Mouse (Mus musculus) testis, adult 2 months (tissue): Measurements from ENCODE around the gene Katnal1. TPM values are rescaled to one million over a fixed set of nuclear protein-coding genes. Genes with fewer than 3 reads are reported as not detected.

Experiments used
- H3K27ac ChIP-seq: fragments of 200-500 bp; 2 replicates; pipeline ENCODE4 v1.5.1; 2012; ENCODE audit warnings: low read depth, low read length; ENCODE audit not compliant: control insufficient read depth, insufficient read depth
- H3K27me3 ChIP-seq: fragments of 200-500 bp; 2 replicates; pipeline ENCODE4 v1.6.1; 2012; ENCODE audit warnings: mild to moderate bottlenecking, low read length, moderate library complexity; ENCODE audit not compliant: control insufficient read depth, insufficient read depth
- H3K36me3 ChIP-seq: fragments of 200-500 bp; 2 replicates; pipeline ENCODE4 v1.6.1; 2012; ENCODE audit warnings: mild to moderate bottlenecking, low read length; ENCODE audit not compliant: control insufficient read depth, insufficient read depth
- H3K4me1 ChIP-seq: fragments of 200-500 bp; 2 replicates; pipeline ENCODE4 v1.6.1; 2012; ENCODE audit warnings: low read length; ENCODE audit not compliant: control insufficient read depth, insufficient read depth
- H3K4me3 ChIP-seq: fragments of 200-500 bp; 2 replicates; pipeline ENCODE4 v1.5.1; 2012; ENCODE audit warnings: low read depth, mild to moderate bottlenecking, low read length, moderate library complexity, mixed read lengths; ENCODE audit not compliant: control insufficient read depth
- CTCF ChIP-seq: fragments of 200-500 bp; IDR thresholded peaks from 2 replicates; pipeline ENCODE4 v1.5.1; 2012; ENCODE audit warnings: low read depth, mild to moderate bottlenecking, inconsistent platforms, low read length, moderate library complexity; ENCODE audit not compliant: control insufficient read depth, insufficient read depth, insufficient replicate concordance
- POLR2A ChIP-seq: fragments of 200-500 bp; IDR thresholded peaks from 2 replicates; pipeline ENCODE4 v1.6.1; 2012; ENCODE audit warnings: low read depth, mild to moderate bottlenecking, inconsistent platforms, low read length, moderate library complexity; ENCODE audit not compliant: control insufficient read depth
- polyA plus RNA-seq: library from polyadenylated mRNA; depleted of rRNA; stranded (reverse); fragments of >200 nt; gene quantifications from 2 replicates; pipeline ENCODE4 v1.2.3, GENCODE M21; 2012

Gene Katnal1
- polyA plus RNA-seq, 1 experiment = 47.1 TPM

DNA sequence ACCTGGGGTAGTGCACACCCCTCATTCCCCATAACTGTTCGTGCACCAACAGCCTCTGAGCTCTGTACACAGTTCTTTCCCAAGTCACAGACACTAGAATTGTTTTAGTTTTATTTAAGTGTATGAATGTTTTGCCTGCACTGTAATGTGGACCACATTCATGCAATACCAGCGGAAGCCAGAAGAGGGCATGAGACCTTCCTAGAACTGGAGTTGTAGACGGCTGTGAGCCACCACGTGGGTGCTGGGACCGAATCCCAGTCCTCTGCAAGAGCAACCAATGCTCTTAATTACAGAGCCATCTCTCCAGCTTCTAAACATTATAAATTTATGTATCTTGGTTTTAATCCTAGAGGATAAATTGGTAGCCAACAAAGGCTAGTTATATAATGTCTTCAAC, 17.7 kb upstream of the Katnal1 start:
- Histone ChIP-seq H3K4me1 (peaks cover 3% of the 10 kb centered on the region), H3K27me3 (no peaks in the 10 kb centered on the region), H3K4me3 (no peak overlapping the region), H3K36me3 (no peaks in the 10 kb centered on the region), H3K27ac (no peak overlapping the region)
- peak; percentile 42; the same call in 1 of the 2 replicates for TF ChIP-seq CTCF
- TF ChIP-seq POLR2A = no peak

DNA sequence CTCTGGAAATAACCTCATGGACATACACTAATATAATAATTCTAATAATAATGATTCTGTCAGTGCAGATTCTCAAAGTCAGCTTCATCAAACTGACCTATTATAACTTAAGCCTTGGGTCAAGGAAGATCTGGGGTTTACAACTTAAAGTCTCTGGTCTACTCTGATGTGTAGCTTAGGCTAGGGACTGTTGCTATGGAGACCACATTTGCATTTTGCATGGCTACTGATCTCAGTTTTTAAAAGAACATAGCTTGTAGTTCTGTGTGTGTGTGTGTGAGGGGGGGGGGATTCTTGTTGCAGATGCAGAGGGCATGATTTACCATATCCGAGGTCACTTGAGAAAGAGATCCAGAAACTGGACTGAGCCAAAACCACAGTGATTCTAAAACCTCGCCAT, 16.6 kb upstream of the Katnal1 start:
- Histone ChIP-seq H3K4me3 (no peak overlapping the region), H3K27ac (no peak overlapping the region), H3K4me1 (peaks cover 3% of the 10 kb centered on the region), H3K27me3 (no peaks in the 10 kb centered on the region), H3K36me3 (no peaks in the 10 kb centered on the region)
- no peak for TF ChIP-seq POLR2A
- TF ChIP-seq CTCF = no peak

GRCm38 (mm10) chr5:148944024-148944423, 14.9 kb upstream of the Katnal1 start:
- H3K27ac ChIP-seq = no peak overlapping the region
- H3K4me3 ChIP-seq = no peak overlapping the region
- H3K27me3 ChIP-seq = no peaks in the 10 kb centered on the region
- H3K4me1 ChIP-seq = no peaks in the 10 kb centered on the region; the same call in 1 of the 2 replicates
- TF ChIP-seq POLR2A (no peak), CTCF (no peak)
- no peaks in the 10 kb centered on the region for H3K36me3 ChIP-seq

GRCm38 (mm10) chr5:148943444-148943843, 14.3 kb upstream of the Katnal1 start:
- Histone ChIP-seq H3K27ac (no peak overlapping the region), H3K4me3 (no peak overlapping the region), H3K4me1 (no peaks in the 10 kb centered on the region; the same call in 1 of the 2 replicates), H3K27me3 (no peaks in the 10 kb centered on the region), H3K36me3 (no peaks in the 10 kb centered on the region)
- no peak for TF ChIP-seq POLR2A
- TF ChIP-seq CTCF = no peak

- Histone ChIP-seq H3K36me3 (no peaks in the 10 kb centered on the region), H3K4me3 (no peak overlapping the region), H3K4me1 (no peaks in the 10 kb centered on the region; the same call in 1 of the 2 replicates), H3K27ac (no peak overlapping the region), H3K27me3 (no peaks in the 10 kb centered on the region)
- TF ChIP-seq CTCF (peak; percentile 36; the same call in 1 of the 2 replicates), POLR2A (no peak)
Measured at GRCm38 (mm10) chr5:148942957-148943356, 13.8 kb upstream of the Katnal1 start.

GRCm38 (mm10) chr5:148942305-148942704, 13.2 kb upstream of the Katnal1 start:
- Histone ChIP-seq H3K4me3 (no peak overlapping the region), H3K4me1 (no peaks in the 10 kb centered on the region; the same call in 1 of the 2 replicates), H3K36me3 (no peaks in the 10 kb centered on the region), H3K27me3 (no peaks in the 10 kb centered on the region), H3K27ac (no peak overlapping the region)
- TF ChIP-seq POLR2A (no peak), CTCF (peak; percentile 79; the same call in 1 of the 2 replicates)

- no peak overlapping the region for H3K27ac ChIP-seq
Measured at GRCm38 (mm10) chr5:148941867-148942266, 12.7 kb upstream of the Katnal1 start.

DNA sequence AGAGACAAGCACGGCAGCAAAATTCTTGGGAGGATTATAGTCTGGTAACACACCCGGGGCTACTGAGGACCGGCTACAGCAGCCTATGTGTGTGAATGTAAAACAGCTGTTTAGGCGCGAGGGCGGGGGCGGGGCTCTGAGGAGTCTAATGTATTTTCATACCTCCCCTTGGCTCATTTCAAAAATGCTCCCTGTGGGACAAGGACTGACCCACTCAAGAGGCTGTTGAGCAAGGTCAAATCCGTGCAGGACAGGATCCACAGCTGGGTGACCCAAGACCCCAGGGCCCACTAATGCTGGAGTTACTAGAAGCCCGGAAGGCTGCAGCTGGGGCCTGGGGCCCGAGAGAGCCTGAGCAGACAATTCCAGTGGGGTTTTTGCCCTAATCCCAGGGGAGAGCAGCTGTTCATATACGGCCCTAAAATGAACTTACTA, 10.8 kb upstream of the Katnal1 start:
- no peaks in the 10 kb centered on the region for H3K27me3 ChIP-seq
- no peak overlapping the region for H3K4me3 ChIP-seq
- H3K36me3 ChIP-seq = no peaks in the 10 kb centered on the region
- H3K4me1 ChIP-seq = no peaks in the 10 kb centered on the region; the same call in 1 of the 2 replicates
- no peak overlapping the region for H3K27ac ChIP-seq
- TF ChIP-seq CTCF = no peak
- no peak for TF ChIP-seq POLR2A

More at GRCm38 (mm10) chr5:148941867-148942266, 12.7 kb upstream of the Katnal1 start:
- Histone ChIP-seq H3K4me1 (no peaks in the 10 kb centered on the region; the same call in 1 of the 2 replicates), H3K27me3 (no peaks in the 10 kb centered on the region), H3K4me3 (no peak overlapping the region), H3K36me3 (no peaks in the 10 kb centered on the region)
- 0 out of 2 replicates have a peak, but pooled peaks have one; percentile 3 for TF ChIP-seq CTCF
- TF ChIP-seq POLR2A = no peak
